Mouse (Mus musculus): ENCODE measurements around the gene 4933427D14Rik. TPM values are rescaled to one million over a fixed set of nuclear protein-coding genes. Genes with fewer than 3 reads are reported as not detected.

The 4933427D14Rik gene
- polyA plus RNA-seq, 1 experiment from 2014 or later, result 9.2 TPM

DNA sequence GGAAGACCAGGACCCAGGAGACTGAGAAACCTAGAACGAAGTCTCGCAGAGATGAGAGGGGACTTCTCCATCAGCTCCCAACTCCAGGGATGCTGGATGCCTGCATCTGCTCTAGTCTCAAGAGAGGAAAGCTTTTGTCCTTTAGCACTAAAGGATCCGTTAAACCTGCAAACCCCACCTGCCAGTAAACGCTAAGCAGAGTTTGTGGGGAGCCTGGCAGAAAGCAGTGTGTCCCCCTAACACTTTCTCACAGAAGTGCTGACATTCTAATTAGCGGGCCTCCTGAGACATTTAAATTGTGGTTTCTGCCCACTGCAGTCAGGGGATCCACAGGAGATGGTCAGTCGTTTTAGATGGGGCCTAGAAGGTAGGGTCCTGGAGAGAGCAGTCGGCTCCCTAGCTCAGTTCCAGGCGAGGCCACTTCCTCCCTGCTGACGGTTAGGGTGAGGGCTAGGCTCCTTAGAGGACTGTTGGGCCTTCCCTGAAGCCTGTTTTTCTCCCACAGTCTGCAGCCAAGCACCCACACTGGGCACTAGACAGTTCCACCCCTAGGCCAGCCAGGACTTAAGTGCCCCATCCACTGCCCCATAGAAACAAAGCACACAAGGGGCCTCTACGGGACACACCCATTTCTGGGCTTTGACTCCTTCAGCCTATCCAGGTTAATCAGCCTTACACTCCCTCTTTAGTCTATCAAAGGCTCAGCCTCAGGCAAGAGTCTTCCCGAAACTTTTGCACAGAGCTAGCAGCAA lies 70.9 kb downstream of the 4933427D14Rik start:
- Histone ChIP-seq H3K27ac (ENCODE audit: low read length) (peak overlapping the region; percentile 91), H3K27me3 (replicated peaks; ENCODE audit: insufficient read depth, low read length) (peaks cover 7% of the 10 kb centered on the region; the same call in 1 of the 2 replicates), H3K4me1 (ENCODE audit: insufficient read depth, low read depth, low read length) (peaks cover 18% of the 10 kb centered on the region), H3K4me3 (ENCODE audit: low read depth, low read length) (peak overlapping the region; percentile 67; the same call in 1 of the 2 replicates), H3K36me3 (ENCODE audit: insufficient read depth, low read length) (no peaks in the 10 kb centered on the region), H3K4me2 (replicated peaks; ENCODE audit: low read depth, low read length) (peak overlapping the region; percentile 96), H3K9me3 (ENCODE audit: low read length) (no peaks in the 10 kb centered on the region), H3K9ac (replicated peaks; ENCODE audit: low read depth) (peak overlapping the region; percentile 69)
- TF ChIP-seq CTCF (IDR thresholded peaks at IDR 0.05), result no peak
- TF ChIP-seq EP300 (IDR thresholded peaks at IDR 0.05), result peak; percentile 40; the same call in 1 of the 2 replicates
- DNase-seq (ENCODE audit: low spot score) (peak; percentile 83), ATAC-seq (peak; percentile 77)
- 34% methylated on average over 11 of the region's 11 CpGs for WGBS

DNA sequence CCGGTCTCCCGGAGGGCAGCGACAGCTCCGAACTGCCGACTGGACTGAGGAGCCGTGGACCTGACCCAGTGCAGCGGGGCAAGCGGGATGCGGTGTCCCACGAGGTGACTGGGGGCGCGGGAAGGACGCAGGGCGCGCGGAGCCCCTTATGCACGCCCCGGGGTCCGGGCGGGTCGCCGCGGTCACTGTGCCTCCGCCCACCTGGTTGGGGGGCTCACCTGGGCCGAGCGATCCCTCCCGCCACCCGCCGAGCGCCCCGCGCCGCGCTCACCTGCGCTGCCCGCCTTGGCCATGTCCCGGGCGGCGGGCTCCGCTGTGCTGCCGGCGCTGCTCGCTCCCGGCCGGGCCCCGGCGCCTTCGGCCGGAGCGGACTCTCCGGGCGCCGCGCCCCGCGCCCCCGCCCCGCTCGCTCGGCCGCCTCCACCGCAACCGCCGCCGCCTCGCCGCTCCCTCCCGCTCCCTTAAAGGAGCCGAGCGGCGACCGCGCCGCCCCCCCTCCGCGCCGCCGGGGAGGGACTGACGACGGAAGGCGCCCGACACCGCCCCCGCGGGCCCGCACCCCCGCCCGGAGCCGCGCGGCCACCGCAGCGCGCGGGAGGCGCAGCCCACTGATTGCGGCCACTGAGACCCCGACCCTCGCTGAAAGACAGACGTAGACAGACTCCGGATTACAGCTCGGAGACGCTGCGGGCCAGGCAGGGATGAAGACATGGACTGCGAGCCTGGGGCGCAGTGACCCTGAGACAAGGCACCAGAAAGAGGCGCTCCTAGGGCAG lies 71.7 kb downstream of the 4933427D14Rik start, which contains the start of gene Pitpnm3:
Pitpnm3 (minus strand) TSS at position 396 of the 776 bp plus-strand sequence.
- Histone ChIP-seq H3K9ac (replicated peaks; ENCODE audit: low read depth) (peak within 1 kb of the TSS; percentile 69), H3K27me3 (replicated peaks; ENCODE audit: insufficient read depth, low read length) (peaks cover 7% of the 10 kb centered on the region; the same call in 1 of the 2 replicates), H3K4me1 (ENCODE audit: insufficient read depth, low read depth, low read length) (peaks cover 25% of the 10 kb centered on the region), H3K27ac (ENCODE audit: low read length) (peak within 1 kb of the TSS; percentile 91), H3K9me3 (ENCODE audit: low read length) (no peaks in the 10 kb centered on the region), H3K4me2 (replicated peaks; ENCODE audit: low read depth, low read length) (peak within 1 kb of the TSS; percentile 96), H3K4me3 (ENCODE audit: low read depth, low read length) (peak within 1 kb of the TSS; percentile 67), H3K36me3 (ENCODE audit: insufficient read depth, low read length) (no peaks in the 10 kb centered on the region)
- under 1% methylated on average over 55 of the region's 107 CpGs for WGBS
- DNase-seq (ENCODE audit: low spot score) (peak; percentile 57), ATAC-seq (peak; percentile 20)
- no peak for TF ChIP-seq CTCF (IDR thresholded peaks at IDR 0.05)
- no peak for TF ChIP-seq EP300 (IDR thresholded peaks at IDR 0.05)

DNA sequence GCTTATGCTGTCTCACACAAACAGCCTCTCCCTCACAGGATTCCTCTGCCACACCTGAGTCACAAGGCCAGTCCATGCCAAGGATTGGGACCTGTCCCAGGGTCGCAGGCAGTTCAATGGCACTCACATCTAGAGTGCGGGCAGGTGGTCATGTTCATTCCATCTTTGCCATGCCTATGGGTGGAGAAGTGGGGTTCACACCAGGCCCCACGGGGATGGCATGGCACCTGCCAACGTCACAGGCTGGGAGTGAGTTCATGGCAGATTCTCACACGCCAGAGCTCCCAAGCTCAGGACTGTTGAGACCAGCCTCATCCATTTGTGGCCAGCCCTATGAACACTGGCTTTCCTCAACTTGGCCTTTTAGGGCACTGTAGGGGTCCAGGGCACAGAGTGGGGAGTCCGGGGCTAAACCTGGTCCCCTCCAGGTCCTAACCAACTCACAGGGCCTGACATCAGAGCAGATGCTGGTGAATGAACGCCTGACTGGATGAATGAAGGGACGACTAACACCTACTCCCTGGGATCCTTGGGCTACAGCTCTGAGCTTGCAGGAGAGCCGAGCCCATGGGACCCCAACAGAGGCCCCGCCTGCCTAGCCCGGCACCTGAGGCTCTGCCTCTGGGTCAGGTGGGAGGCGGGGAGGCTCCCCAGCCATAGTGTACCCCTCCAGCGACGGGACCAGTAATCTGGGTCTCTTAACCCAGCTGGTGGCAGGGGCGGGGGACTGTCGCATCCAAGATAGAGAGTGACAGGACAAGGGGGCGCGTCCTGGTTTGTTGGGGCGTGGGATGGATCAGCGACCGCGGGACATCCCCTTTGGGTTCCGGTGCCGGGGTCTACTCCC lies 72.5 kb downstream of the 4933427D14Rik start:
- Histone ChIP-seq H3K9me3 (ENCODE audit: low read length) (no peaks in the 10 kb centered on the region), H3K4me1 (ENCODE audit: insufficient read depth, low read depth, low read length) (peaks cover 33% of the 10 kb centered on the region), H3K36me3 (ENCODE audit: insufficient read depth, low read length) (no peaks in the 10 kb centered on the region), H3K9ac (replicated peaks; ENCODE audit: low read depth) (peak overlapping the region; percentile 69), H3K27me3 (replicated peaks; ENCODE audit: insufficient read depth, low read length) (peaks cover 7% of the 10 kb centered on the region; the same call in 1 of the 2 replicates), H3K27ac (ENCODE audit: low read length) (peak overlapping the region; percentile 91), H3K4me3 (ENCODE audit: low read depth, low read length) (peak overlapping the region; percentile 67), H3K4me2 (replicated peaks; ENCODE audit: low read depth, low read length) (peak overlapping the region; percentile 96)
- ATAC-seq, result no peak
- WGBS, result 15% methylated on average over 22 of the region's 24 CpGs
- DNase-seq (ENCODE audit: low spot score), result no peak
- TF ChIP-seq CTCF (IDR thresholded peaks at IDR 0.05), result no peak
- TF ChIP-seq EP300 (IDR thresholded peaks at IDR 0.05), result no peak

DNA sequence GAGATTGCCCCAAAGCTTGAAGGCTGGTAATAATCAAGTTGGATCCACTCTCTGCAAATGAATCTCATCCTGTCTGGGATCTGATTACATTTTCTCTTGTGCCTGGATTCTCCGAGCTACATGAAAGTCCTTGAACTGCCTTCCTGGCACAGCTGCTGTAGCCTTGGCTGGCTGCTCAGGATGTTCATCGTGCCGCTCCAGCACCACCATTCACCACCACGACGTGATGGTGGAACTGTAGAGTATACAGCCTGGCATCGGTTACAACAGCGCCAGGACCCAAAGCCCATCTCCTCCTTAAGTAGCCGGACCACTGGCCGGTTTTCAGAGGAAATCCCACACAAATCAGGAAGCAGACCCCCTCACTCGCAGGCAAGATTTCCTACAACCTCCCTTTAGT lies 74.2 kb downstream of the 4933427D14Rik start:
- no peak overlapping the region for H3K4me2 ChIP-seq (replicated peaks; ENCODE audit: low read depth, low read length)

DNA sequence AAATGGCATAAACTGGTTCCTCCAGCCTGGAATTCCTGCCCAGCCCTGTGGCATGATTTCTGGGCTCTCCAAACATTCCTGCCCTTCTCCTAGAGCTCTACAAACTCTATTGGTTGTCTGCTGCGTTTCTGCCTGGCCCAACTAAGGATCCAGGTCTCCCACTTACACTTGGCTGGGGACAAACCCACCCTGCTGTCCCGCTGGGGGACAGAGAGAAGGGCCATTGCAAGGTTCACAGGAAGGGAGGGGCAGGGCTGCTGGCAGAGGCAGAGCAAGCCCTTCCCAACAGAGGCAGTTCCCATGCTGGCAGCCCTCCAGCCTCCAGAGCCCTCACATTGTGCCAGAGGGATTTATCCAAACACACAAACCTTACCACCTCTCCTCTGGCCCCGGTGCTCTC lies 75.0 kb downstream of the 4933427D14Rik start:
- H3K4me2 ChIP-seq (replicated peaks; ENCODE audit: low read depth, low read length), result peak overlapping the region; percentile 20; the same call in 1 of the 2 replicates
- H3K27ac ChIP-seq (ENCODE audit: low read length), result peak overlapping the region; percentile 91
- H3K9me3 ChIP-seq (ENCODE audit: low read length), result no peaks in the 10 kb centered on the region
- H3K27me3 ChIP-seq (replicated peaks; ENCODE audit: insufficient read depth, low read length), result peaks cover 7% of the 10 kb centered on the region; the same call in 1 of the 2 replicates
- WGBS, result 2% methylated on average over 3 of the region's 3 CpGs
- H3K4me1 ChIP-seq (ENCODE audit: insufficient read depth, low read depth, low read length), result peaks cover 35% of the 10 kb centered on the region
- H3K4me3 ChIP-seq (ENCODE audit: low read depth, low read length), result no peak overlapping the region
- H3K36me3 ChIP-seq (ENCODE audit: insufficient read depth, low read length), result no peaks in the 10 kb centered on the region
- peak; percentile 92 for DNase-seq (ENCODE audit: low spot score)
- ATAC-seq, result peak; percentile 78
- H3K9ac ChIP-seq (replicated peaks; ENCODE audit: low read depth), result no peak overlapping the region
- TF ChIP-seq CTCF (IDR thresholded peaks at IDR 0.05) (no peak), EP300 (IDR thresholded peaks at IDR 0.05) (peak; percentile 92)

More for the DNA sequence above, 74.2 kb downstream of the 4933427D14Rik start:
- peaks cover 7% of the 10 kb centered on the region; the same call in 1 of the 2 replicates for H3K27me3 ChIP-seq (replicated peaks; ENCODE audit: insufficient read depth, low read length)
- TF ChIP-seq CTCF (IDR thresholded peaks at IDR 0.05) (no peak), EP300 (IDR thresholded peaks at IDR 0.05) (no peak)
- no peak for DNase-seq (ENCODE audit: low spot score)
- no peaks in the 10 kb centered on the region for H3K36me3 ChIP-seq (ENCODE audit: insufficient read depth, low read length)
- no peak overlapping the region for H3K9ac ChIP-seq (replicated peaks; ENCODE audit: low read depth)
- 33% methylated on average over 10 of the region's 10 CpGs for WGBS
- ATAC-seq, result no peak
- H3K4me3 ChIP-seq (ENCODE audit: low read depth, low read length), result no peak overlapping the region
- H3K9me3 ChIP-seq (ENCODE audit: low read length), result no peaks in the 10 kb centered on the region
- peak overlapping the region; percentile 91 for H3K27ac ChIP-seq (ENCODE audit: low read length)
- peaks cover 34% of the 10 kb centered on the region for H3K4me1 ChIP-seq (ENCODE audit: insufficient read depth, low read depth, low read length)
